Mouse (Mus musculus): ENCODE results near the gene Gp1bb.

Gp1bb gene

DNA sequence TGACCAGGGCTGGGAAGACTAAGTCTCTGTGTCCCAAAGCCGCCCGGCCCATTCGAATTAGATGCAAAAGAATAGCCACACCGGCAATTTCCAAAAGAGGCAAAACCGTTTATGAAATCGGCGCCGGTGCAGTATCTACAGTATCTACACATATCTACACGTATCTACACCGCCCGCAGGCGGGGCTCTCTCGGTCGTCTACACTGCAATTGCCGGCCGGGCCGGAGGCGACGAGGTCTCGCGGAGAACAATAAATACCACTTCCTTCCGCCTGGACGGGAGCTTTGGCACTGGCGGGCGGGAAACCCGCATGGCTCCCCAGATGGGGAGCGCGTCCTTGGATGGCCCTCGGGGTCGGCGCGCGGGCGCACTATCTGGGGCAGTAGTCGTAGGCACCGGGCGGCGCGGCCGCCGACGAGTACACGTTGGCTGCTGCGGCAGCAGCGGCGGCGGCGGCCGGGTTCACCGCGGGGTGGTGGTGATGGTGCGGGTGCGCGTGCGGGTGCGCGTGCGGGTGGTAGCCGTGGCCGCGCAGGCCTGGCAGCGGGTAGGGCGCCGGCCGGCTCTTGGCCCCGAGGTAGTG is 40.5 kb downstream of the Gp1bb start:
- no peak for DNase-seq (ENCODE audit: low spot score in 2 of 2)

DNA sequence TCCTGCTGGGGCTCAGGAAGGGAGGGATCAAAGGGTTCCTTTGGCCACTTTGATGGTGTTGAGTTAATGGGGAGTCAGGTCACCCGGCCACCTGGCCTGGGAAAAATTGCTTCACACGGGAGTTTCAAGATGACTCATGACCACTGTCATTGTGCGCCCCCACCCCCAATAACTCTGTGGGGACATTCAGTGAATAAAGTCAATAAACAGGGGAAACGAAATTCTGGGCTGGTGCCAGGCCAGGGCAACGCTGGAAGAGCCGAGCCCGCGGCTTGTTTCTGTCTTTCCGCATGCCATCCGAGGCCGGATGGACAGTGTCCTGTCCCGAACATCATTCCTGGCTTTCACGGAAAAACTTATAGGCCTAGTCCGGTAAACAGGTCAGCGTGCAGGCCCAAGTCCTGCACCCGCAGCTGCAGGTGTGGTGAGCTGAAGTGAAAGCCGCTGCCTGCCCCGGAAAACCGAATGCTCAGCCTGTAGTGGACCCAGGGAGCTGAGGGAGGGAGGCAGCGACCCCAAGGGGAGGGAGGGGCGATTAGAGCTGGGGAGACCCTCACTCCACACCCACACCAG is 41.1 kb downstream of the Gp1bb start:
- no peak for DNase-seq (ENCODE audit: low spot score in 2 of 2)

DNA sequence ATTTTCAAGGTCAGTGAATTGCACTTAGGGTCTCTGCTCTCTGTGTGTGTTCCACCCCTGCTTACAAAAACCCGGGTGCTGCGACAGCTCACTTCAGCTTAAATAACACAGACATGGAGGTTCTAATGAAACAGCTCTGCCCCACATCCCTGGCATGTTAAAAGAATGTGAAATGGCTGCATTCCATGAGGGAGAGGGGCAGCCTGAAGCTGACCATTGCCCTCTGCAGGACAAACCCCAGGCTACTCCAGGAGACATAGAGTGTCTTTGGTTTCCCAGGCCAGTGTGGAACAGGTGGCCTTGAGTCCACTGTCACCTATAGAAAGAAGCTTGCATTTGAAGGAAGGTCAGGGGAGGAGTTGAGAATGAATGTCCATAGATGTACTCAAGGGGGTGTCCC is 41.8 kb downstream of the Gp1bb start:
- no peak for DNase-seq (ENCODE audit: low spot score in 2 of 2)

DNA sequence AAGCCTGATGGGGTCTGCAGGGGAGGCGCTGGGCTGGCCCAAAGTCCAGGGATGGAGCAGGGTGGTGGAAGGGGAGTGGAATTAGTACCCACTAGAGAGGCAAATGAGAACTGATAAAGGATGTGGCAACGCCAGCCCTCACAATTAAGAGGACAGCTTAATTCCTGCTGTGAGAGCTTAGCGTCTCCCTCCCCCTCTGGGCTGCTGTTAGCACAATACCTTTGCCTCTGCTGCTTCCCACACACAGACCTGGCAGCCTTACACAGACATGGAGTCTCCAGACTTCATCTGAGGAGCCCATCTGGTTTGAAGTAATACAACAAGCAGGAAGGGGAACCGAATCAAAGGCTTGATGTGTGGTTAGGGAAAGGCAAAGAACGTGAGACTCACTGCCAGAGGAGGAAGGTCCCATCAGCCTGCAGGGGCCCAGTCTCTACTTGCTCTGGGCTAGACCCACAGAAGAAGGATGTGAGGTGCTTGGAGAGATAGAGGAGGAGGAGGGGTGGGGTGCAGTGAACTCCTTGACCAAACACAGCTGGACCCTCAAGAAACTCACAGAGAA is 44.5 kb downstream of the Gp1bb start:
- no peak for DNase-seq (ENCODE audit: low spot score in 2 of 2)

DNA sequence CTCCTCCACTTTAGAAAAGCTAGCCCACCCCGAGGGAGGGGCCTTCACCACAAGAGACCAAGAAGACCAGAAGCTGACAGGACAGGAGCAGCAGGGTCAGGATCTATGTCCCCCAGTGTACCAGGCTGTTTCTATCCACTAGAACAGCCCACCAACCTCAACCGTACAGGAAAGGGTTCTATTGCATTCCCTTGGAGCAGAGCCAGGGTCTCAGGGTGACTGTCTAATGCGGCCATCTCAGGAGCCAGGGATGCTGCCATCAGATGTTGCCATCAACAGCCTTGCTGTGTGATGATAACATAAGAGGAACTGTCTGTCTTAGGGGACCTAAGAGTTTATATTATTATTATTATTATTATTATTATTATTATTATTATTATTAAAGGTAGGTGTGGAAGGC is 45.1 kb downstream of the Gp1bb start:
- DNase-seq (ENCODE audit: low spot score in 2 of 2) = no peak

DNA sequence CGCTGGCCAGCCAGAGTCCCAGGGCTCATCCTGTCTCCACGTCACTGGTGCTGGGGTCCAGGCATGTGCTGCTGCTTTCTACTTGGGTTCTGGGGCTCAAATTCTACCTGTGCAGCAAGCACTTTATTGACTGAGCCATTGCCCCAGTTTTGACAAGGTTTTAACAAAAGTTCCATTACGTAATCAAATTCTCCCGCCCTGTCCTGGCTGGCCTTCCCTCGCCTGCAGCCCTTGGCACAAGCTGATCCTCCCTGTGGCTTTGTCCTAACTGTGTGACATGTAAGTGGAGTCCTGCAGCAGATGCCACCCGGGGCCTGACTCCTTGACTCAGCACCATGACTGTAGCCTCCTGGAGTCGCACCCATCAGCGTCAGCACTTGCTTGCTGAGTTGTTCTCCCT is 48.0 kb downstream of the Gp1bb start:
- DNase-seq (ENCODE audit: low spot score in 2 of 2) = no peak

Measured in natural killer cell, adult 2 months (primary cell).